Mouse (Mus musculus): ENCODE measurements at regions not wholly inside any gene's neighbourhood (a gene's known extent, or its start where the extent isn't known, plus 50 kb on each side); places are given as distances from the start of the nearest gene placed in this dataset.

DNA sequence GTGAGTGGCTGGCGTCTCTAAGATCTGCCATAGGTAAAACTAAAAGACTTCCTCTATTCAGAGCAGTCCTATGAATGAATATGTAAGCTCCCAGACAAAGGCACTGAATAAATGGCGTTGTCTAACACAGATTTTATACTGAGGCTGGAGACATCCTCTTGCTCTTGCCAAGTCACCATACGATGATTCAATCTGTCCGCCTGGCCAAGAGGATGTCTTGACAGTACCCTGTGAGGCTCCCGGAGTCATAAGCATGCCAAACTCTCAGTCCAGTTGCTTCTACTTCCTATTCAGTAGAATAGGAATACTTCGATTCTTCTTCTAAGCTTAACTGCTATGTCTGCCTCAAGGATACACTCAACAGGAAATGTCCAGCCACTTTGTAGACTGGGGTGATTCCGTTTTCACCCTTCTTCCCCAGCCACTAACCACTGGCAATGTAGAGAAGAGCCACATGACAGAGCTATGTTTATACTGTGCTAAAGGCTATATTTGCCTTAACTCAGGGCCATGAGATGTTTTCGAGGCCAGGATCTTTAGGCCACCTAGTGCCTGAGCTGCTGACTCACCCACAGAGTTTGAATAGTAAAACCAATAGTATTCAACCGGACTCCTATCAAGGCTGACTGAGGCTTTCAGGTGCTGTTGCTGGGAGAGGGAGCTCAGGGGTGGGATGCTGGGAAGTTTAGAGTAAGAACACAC lies 188.7 kb upstream of the Atp5g3 start:
- DNase-seq (ENCODE audit: low spot score in 2 of 2): no peak

- no peak for DNase-seq (ENCODE audit: low spot score in 2 of 2)
Measured at GRCm38 (mm10) chr2:74096809-74097208, 185.7 kb upstream of the Atp5g3 start.

- no peak for DNase-seq (ENCODE audit: low spot score in 2 of 2)
Measured at GRCm38 (mm10) chr2:74093494-74093893, 182.4 kb upstream of the Atp5g3 start.

- no peak for DNase-seq (ENCODE audit: low spot score in 2 of 2)
Measured at GRCm38 (mm10) chr2:74087375-74087774, 176.2 kb upstream of the Atp5g3 start.

GRCm38 (mm10) chr2:74084971-74085370 lies 173.8 kb upstream of the Atp5g3 start:
- DNase-seq (ENCODE audit: low spot score in 2 of 2): no peak

- no peak for DNase-seq (ENCODE audit: low spot score in 2 of 2)
Measured at GRCm38 (mm10) chr2:74076774-74077173, 165.6 kb upstream of the Atp5g3 start.

DNA sequence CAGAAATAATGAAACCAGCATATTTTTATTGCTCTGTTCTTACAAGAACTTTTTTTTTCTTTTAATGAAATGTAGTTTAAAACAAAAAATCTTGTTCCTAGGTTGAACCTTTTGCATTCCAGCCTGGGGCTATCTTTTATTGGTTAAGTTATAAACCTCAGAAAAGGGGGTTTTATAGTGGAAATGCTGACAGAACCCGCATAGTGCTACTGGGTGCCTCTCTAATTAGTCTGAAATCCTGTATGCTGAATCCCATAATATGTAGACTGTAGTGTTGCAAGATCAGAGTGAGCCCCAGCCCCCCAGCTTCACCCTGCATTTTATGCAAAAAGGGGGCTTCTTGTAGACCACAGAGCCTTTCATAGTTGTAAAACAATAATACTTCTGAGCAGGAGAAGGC lies 164.4 kb upstream of the Atp5g3 start:
- no peak for DNase-seq (ENCODE audit: low spot score in 2 of 2)

DNA sequence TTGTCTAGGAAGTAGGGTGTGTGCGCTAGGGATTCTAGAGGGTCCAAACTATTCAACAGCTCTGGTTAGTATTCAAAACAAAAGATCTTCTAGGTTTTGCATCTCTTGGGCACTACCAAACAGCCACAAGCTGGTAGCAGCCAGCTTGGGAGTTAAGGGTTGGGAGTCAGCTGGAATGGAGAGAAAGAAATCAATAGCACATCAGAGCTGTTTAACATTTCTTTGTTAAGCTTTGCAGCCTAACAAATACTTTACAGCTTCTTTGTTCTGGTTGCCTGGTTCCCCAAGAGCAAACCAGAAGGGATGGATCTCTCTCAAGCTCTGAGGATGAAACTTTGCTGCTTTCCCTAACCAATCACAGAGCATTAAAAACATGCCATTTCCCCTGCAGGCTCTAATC lies 162.3 kb upstream of the Atp5g3 start:
- DNase-seq (ENCODE audit: low spot score in 2 of 2): no peak

GRCm38 (mm10) chr2:74066652-74067051 lies 155.5 kb upstream of the Atp5g3 start:
- peak; percentile 33 to 69 for DNase-seq (ENCODE audit: low spot score in 2 of 2)

DNA sequence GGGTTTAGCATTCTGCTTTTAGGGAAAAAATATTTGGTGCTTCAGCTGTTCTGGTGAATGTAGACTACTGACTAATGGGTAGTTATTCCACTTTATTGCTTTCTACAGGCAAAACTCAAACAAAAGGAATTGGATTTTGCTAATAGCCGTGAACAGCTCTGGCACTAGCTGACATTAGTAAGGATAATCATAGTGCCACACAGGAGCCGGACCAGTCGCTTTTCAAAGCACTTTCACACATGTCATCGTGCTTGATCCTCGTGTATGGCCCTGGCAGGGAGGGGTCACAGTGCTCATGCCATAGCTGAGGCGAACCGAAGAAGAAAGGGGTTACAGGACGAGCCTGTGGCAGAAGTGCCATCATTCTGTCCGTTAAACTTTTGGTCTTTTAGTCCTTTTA lies 153.2 kb upstream of the Atp5g3 start:
- DNase-seq (ENCODE audit: low spot score in 2 of 2): no peak

- peak; percentile 29 for DNase-seq (ENCODE audit: low spot score in 2 of 2)
Measured at GRCm38 (mm10) chr2:74063777-74064176, 152.7 kb upstream of the Atp5g3 start.

GRCm38 (mm10) chr2:74063302-74063701 lies 152.2 kb upstream of the Atp5g3 start:
- DNase-seq (ENCODE audit: low spot score in 2 of 2): no peak

GRCm38 (mm10) chr2:74042430-74042829 lies 131.3 kb upstream of the Atp5g3 start:
- no peak for DNase-seq (ENCODE audit: low spot score in 2 of 2)

DNA sequence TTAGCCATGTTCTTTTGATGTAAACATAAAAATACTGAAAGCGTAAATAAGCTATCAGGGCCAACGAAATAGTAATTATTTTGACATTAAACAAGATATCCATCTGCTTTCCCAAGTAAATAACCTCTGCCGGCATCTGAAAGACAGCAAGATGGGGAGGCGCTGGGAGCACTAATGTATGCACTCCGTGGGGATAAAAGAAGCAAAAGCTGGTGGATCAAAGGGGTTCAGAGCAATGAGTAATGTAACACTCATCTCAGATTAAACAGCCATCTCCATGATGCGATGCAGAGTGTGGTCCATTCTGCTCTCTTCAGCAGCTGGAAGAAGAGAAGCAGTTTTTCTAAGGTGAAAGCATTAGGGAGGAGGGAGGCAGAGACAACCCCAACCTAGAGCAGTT lies 128.5 kb upstream of the Atp5g3 start:
- DNase-seq (ENCODE audit: low spot score in 2 of 2): no peak

GRCm38 (mm10) chr2:74036043-74036442 lies 124.9 kb upstream of the Atp5g3 start:
- no peak for DNase-seq (ENCODE audit: low spot score in 2 of 2)

- DNase-seq (ENCODE audit: low spot score in 2 of 2): no peak
Measured at GRCm38 (mm10) chr2:74032177-74033021, 121.3 kb upstream of the Atp5g3 start.

DNA sequence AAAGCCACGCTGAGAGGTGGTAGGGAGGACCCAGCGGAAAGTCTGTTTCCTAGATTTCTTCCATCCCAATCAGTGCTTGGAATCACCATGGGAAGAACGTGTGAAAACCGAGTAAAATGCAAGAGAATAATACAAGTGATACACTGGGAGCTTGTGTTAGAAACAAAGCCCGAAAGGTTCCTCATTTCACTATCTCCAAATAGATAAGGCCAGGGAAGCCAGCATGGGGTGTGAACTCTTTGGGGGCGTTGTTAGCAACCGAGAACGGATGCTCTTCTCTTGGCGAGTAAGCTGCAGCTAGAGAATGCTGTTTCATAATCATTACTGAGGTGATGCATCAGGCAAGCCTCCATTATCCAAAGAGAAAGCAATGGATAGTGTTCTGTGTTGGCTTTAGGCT lies 118.8 kb upstream of the Atp5g3 start:
- no peak for DNase-seq (ENCODE audit: low spot score in 2 of 2)

GRCm38 (mm10) chr2:74027404-74028104 lies 116.4 kb upstream of the Atp5g3 start:
- DNase-seq (ENCODE audit: low spot score in 2 of 2): peak; percentile 21 to 50

DNA sequence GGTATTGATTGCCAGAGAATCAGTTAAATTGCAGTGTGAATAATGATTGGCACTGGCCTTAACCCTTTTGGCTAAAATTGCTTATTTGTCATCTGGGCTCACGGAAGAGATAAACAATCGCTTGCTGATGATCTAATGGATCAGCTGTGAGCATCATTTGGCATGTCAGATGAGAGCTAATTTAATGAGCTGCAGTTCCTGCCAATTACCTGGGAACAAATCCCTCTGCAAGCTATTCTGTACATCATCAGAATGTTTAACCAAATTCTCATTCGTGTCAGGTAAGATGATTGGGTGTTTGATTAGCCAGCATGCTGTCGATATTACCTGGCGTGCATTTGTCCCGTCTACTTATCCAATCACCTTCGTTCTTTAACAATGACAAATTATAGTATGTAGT lies 104.0 kb upstream of the Atp5g3 start:
- no peak for DNase-seq (ENCODE audit: low spot score in 2 of 2)

- no peak for DNase-seq (ENCODE audit: low spot score in 2 of 2)
Measured at GRCm38 (mm10) chr2:74014201-74014600, 103.1 kb upstream of the Atp5g3 start.

- DNase-seq (ENCODE audit: low spot score in 2 of 2): no peak
Measured at GRCm38 (mm10) chr2:73998531-73998930, 87.4 kb upstream of the Atp5g3 start.

GRCm38 (mm10) chr2:73996986-73997385 lies 85.9 kb upstream of the Atp5g3 start:
- DNase-seq (ENCODE audit: low spot score in 2 of 2): no peak

GRCm38 (mm10) chr2:73991818-73992217 lies 80.7 kb upstream of the Atp5g3 start:
- no peak for DNase-seq (ENCODE audit: low spot score in 2 of 2)
